12 mouse cellular contexts compared by ENCODE assay signal in the genomic region with DNA sequence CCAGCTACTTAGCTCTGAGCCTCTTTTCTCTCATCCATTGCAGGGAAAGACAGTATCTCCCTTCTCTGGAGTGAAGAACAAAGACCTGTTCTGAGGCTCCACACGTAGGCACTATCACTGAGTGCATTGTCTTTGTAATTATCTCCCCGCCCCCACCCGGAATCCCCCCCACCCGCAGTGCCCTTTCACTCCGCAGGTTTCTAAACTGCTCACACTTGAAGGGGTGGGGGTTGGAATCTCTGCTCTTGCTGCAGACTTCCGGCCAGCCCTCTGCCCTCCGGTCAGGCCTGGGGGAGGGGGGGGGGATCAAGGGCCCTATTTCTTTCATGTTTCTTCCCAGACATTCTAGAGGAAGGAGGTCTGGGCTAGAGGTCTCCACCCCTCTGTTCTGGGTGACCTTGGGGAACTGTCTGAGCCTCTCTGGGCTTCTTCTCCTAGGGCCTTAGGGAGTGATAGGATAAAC. TPM values are rescaled to one million over a fixed set of nuclear protein-coding genes. Genes with fewer than 3 reads are reported as not detected.
DNase-seq lines count a peak whose midpoint lies in the region; ATAC-seq lines count a peak whose summit lies in the region.
"Had no signal": no experiment of that assay in that cellular context is flagged by ENCODE, and none has a peak within 500 bp of the region (broad histone marks: within the 10 kb centered on the region; RNA-seq: fewer than 3 reads in every experiment).

No protein-coding gene starts in this region.

- H3K9ac ChIP-seq in heart, embryonic 12.5 days, result no peak overlapping the region
- peak overlapping the region; percentile 29; the same call in 1 of the 2 replicates for H3K9ac ChIP-seq in forebrain, embryonic 11.5 days (ENCODE audit: low read length)
- peak overlapping the region; percentile 55 for H3K9ac ChIP-seq in intestine, embryonic 16.5 days (ENCODE audit: low read depth, low read length)
- no peak overlapping the region for H3K9ac ChIP-seq in neural tube, embryonic 15.5 days (replicated peaks)
- H3K9ac ChIP-seq: heart, embryonic 15.5 days had no signal

- intact Hi-C loops in heart, postnatal 14 days (cut with DNase I), result no loop called here

- peaks cover 34% of the 10 kb centered on the region for H3K4me1 ChIP-seq in heart, embryonic 12.5 days (replicated peaks)
- peaks cover 12% of the 10 kb centered on the region for H3K4me1 ChIP-seq in forebrain, embryonic 11.5 days (replicated peaks; ENCODE audit: control insufficient read depth, insufficient read depth, low read length)
- H3K4me1 ChIP-seq in intestine, embryonic 16.5 days (ENCODE audit: control insufficient read depth, insufficient read depth, low read length), result peaks cover 46% of the 10 kb centered on the region
- H3K4me1 ChIP-seq in neural tube, embryonic 15.5 days, result peaks cover 30% of the 10 kb centered on the region

- no peak overlapping the region for H3K4me3 ChIP-seq in heart, embryonic 12.5 days
- H3K4me3 ChIP-seq in forebrain, embryonic 11.5 days (ENCODE audit: low read depth, low read length), result no peak overlapping the region
- H3K4me3 ChIP-seq in intestine, embryonic 16.5 days (ENCODE audit: low read length), result peak overlapping the region; percentile 3; the same call in 1 of the 2 replicates
- no peak overlapping the region for H3K4me3 ChIP-seq in neural tube, embryonic 15.5 days (replicated peaks)
- H3K4me3 ChIP-seq: heart, embryonic 15.5 days; left cerebral cortex, adult 2 months had no signal

- H3K36me3 ChIP-seq in heart, embryonic 12.5 days, result no peaks in the 10 kb centered on the region
- H3K36me3 ChIP-seq in forebrain, embryonic 11.5 days (ENCODE audit: control insufficient read depth, insufficient read depth, low read length), result no peaks in the 10 kb centered on the region
- no peaks in the 10 kb centered on the region for H3K36me3 ChIP-seq in intestine, embryonic 16.5 days (ENCODE audit: control insufficient read depth, insufficient read depth, low read length)
- H3K36me3 ChIP-seq in neural tube, embryonic 15.5 days, result no peaks in the 10 kb centered on the region
- H3K36me3 ChIP-seq: heart, embryonic 15.5 days had no signal

- no peak for ATAC-seq in heart, embryonic 12.5 days (ENCODE audit: insufficient number of reproducible peaks, low FRiP score)
- no peak for ATAC-seq in forebrain, embryonic 11.5 days (replicated peaks; ENCODE audit: low FRiP score)
- ATAC-seq in intestine, embryonic 16.5 days, result peak; percentile 1; the same call in 1 of the 2 replicates
- peak; percentile 28; the same call in 1 of the 2 replicates for ATAC-seq in neural tube, embryonic 15.5 days (ENCODE audit: low FRiP score)
- ATAC-seq in megakaryocyte-erythroid progenitor cell, adult 5-6 weeks (replicated peaks; ENCODE audit: low FRiP score, low TSS enrichment, poor library complexity, severe bottlenecking), result no peak

- 1% methylated on average over 7 of the region's 7 CpGs for whole genome bisulfite sequencing in heart, embryonic 12.5 days
- WGBS in forebrain, embryonic 11.5 days, result 2% methylated on average over 7 of the region's 7 CpGs
- 5% methylated on average over 7 of the region's 7 CpGs for WGBS in intestine, embryonic 16.5 days
- WGBS in neural tube, embryonic 15.5 days, result under 1% methylated on average over 7 of the region's 7 CpGs

- DNase-seq in heart, postnatal 14 days, result no peak
- DNase-seq in forebrain, embryonic 11.5 days (ENCODE audit: low spot score), result no peak
- no peak for DNase-seq in gastrocnemius, postnatal 25 days
- no peak for DNase-seq in liver
- DNase-seq: adrenal gland, postnatal 36 days; right cerebral cortex, postnatal 25 days had no signal

- H3K27ac ChIP-seq in heart, embryonic 12.5 days (ENCODE audit: poor library complexity, severe bottlenecking), result no peak overlapping the region
- no peak overlapping the region for H3K27ac ChIP-seq in forebrain, embryonic 11.5 days (ENCODE audit: low read depth, low read length)
- H3K27ac ChIP-seq in intestine, embryonic 16.5 days (ENCODE audit: low read length), result peak overlapping the region; percentile 23
- 0 out of 2 replicates have a peak overlapping the region, but pooled peaks have one; percentile 11 for H3K27ac ChIP-seq in neural tube, embryonic 15.5 days (replicated peaks)
- H3K27ac ChIP-seq: heart, embryonic 15.5 days; left cerebral cortex, adult 2 months had no signal

- no peaks in the 10 kb centered on the region for H3K9me3 ChIP-seq in heart, embryonic 12.5 days (replicated peaks)
- H3K9me3 ChIP-seq in forebrain, embryonic 11.5 days (ENCODE audit: control insufficient read depth, low read length), result no peaks in the 10 kb centered on the region
- no peaks in the 10 kb centered on the region for H3K9me3 ChIP-seq in intestine, embryonic 16.5 days (ENCODE audit: control insufficient read depth, low read length)
- H3K9me3 ChIP-seq in neural tube, embryonic 15.5 days (replicated peaks), result no peaks in the 10 kb centered on the region
- H3K9me3 ChIP-seq: heart, embryonic 15.5 days had no signal

- peaks cover 5% of the 10 kb centered on the region; the same call in 1 of the 2 replicates for H3K27me3 ChIP-seq in heart, embryonic 12.5 days (replicated peaks)
- H3K27me3 ChIP-seq in forebrain, embryonic 11.5 days (ENCODE audit: control insufficient read depth, insufficient read depth, low read length), result no peaks in the 10 kb centered on the region
- no peaks in the 10 kb centered on the region for H3K27me3 ChIP-seq in intestine, embryonic 16.5 days (replicated peaks; ENCODE audit: control insufficient read depth, insufficient read depth, low read length)
- H3K27me3 ChIP-seq in neural tube, embryonic 15.5 days (replicated peaks), result no peaks in the 10 kb centered on the region
- H3K27me3 ChIP-seq: heart, embryonic 15.5 days had no signal

- H3K4me2 ChIP-seq in heart, embryonic 12.5 days, result 0 out of 2 replicates have a peak overlapping the region, but pooled peaks have one; percentile 21
- no peak overlapping the region for H3K4me2 ChIP-seq in forebrain, embryonic 11.5 days (ENCODE audit: low read depth, low read length, severe bottlenecking)
- H3K4me2 ChIP-seq in intestine, embryonic 16.5 days (ENCODE audit: low read depth, low read length), result peak overlapping the region; percentile 42
- peak overlapping the region; percentile 17; the same call in 1 of the 2 replicates for H3K4me2 ChIP-seq in neural tube, embryonic 15.5 days
- H3K4me2 ChIP-seq: heart, embryonic 15.5 days had no signal

RNA-seq across cellular contexts. Expression of gene Src, which starts 0.4 kb away (rescaled TPM):
- polyA plus RNA-seq in heart, embryonic 12.5 days (2016; fragmentation: Nextera tagmentation; extraction: Ambion mirVana), result 10.9 and 13.4 TPM in 2 replicates
- 1 to 10 TPM; 5.5 to 6.9 TPM for total RNA-seq in heart, postnatal 14 days (2021)
- polyA plus RNA-seq in forebrain, embryonic 11.5 days (2014; fragmentation: Nextera tagmentation; extraction: Ambion mirVana), result 20.3 and 23.2 TPM in 2 replicates
- 11.8 and 15.5 TPM in 2 replicates for polyA plus RNA-seq in intestine, embryonic 16.5 days (2015; fragmentation: Nextera tagmentation; extraction: Ambion mirVana)
- 25.4 and 33.0 TPM in 2 replicates for polyA plus RNA-seq in neural tube, embryonic 15.5 days (2015; fragmentation: Nextera tagmentation; extraction: Ambion mirVana)
- 0.42 TPM in 1 of 2 replicates, not detected in the other for total RNA-seq in megakaryocyte-erythroid progenitor cell, adult 5-6 weeks (2014; fragmentation: Nextera tagmentation)
- total RNA-seq in megakaryocyte-erythroid progenitor cell, adult 5-6 weeks (2017), result 0.75 and 1.3 TPM in 2 replicates
- 1 to 10 TPM; 3.1 to 3.6 TPM for total RNA-seq in gastrocnemius, postnatal 25 days (2021)

RNA-seq across cellular contexts. Expression of gene Manbal, which starts 51.2 kb away (rescaled TPM):
- 53.5 and 56.4 TPM in 2 replicates for polyA plus RNA-seq in heart, embryonic 12.5 days (2016; fragmentation: Nextera tagmentation; extraction: Ambion mirVana)
- total RNA-seq in heart, postnatal 14 days (2021), result 10 to 100 TPM; 20.7 to 23.3 TPM
- polyA plus RNA-seq in forebrain, embryonic 11.5 days (2014; fragmentation: Nextera tagmentation; extraction: Ambion mirVana), result 31.0 and 34.8 TPM in 2 replicates
- polyA plus RNA-seq in intestine, embryonic 16.5 days (2015; fragmentation: Nextera tagmentation; extraction: Ambion mirVana), result 66.8 and 71.3 TPM in 2 replicates
- polyA plus RNA-seq in neural tube, embryonic 15.5 days (2015; fragmentation: Nextera tagmentation; extraction: Ambion mirVana), result 110 and 112 TPM in 2 replicates
- 27.2 and 33.9 TPM in 2 replicates for total RNA-seq in megakaryocyte-erythroid progenitor cell, adult 5-6 weeks (2014; fragmentation: Nextera tagmentation)
- total RNA-seq in megakaryocyte-erythroid progenitor cell, adult 5-6 weeks (2017), result 8.6 and 17.3 TPM in 2 replicates
- total RNA-seq in gastrocnemius, postnatal 25 days (2021), result 10 to 100 TPM; 12.5 to 15.7 TPM

Comparison
In these comparisons a context has a peak if more than half of its experiments do, and no peak if none do; other contexts are left out.
1. ATAC-seq: peak in intestine, embryonic 16.5 days (single experiment) and neural tube, embryonic 15.5 days (single experiment); none in heart, embryonic 12.5 days (single experiment), forebrain, embryonic 11.5 days (single experiment) and megakaryocyte-erythroid progenitor cell, adult 5-6 weeks (single experiment).
2. H3K27ac ChIP-seq: peak in intestine, embryonic 16.5 days (single experiment) and neural tube, embryonic 15.5 days (single experiment); none in heart, embryonic 12.5 days (single experiment) and forebrain, embryonic 11.5 days (single experiment).
3. H3K9ac ChIP-seq: peak in forebrain, embryonic 11.5 days (single experiment) and intestine, embryonic 16.5 days (single experiment); none in heart, embryonic 12.5 days (single experiment) and neural tube, embryonic 15.5 days (single experiment).